In the genomic region with DNA sequence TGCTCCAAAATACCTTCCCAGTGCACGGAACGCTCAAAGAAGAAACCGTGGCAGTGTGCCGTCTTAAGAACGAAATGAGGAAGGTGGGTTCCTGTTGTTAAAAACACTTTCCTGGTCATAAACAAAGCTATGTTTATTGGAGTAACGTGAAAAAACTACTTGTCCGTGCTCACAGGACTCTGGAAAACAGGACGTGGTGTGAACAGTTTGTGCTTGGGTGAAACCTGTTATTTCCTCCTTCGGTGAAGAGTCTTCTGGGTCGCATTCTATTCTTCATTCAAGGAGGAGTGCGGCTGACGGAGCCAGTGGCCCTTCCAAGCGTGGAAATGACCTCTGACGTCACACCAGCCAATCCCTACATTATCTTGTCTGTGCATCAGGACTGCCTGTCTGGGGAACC, we compare ENCODE assay signal across 27 mouse cellular contexts.
DNase-seq lines count a peak whose midpoint lies in the region; ATAC-seq lines count a peak whose summit lies in the region.
"Had no signal": no experiment of that assay in that cellular context is flagged by ENCODE, and none has a peak within 500 bp of the region (broad histone marks: within the 10 kb centered on the region; RNA-seq: fewer than 3 reads in every experiment).

No protein-coding gene starts in this region.

- H3K4me2 ChIP-seq in limb, embryonic 13.5 days (replicated peaks), result peak overlapping the region; percentile 11; the same call in 1 of the 2 replicates
- H3K4me2 ChIP-seq: embryonic facial prominence, embryonic 13.5 days; forebrain, embryonic 12.5 days; forebrain, embryonic 15.5 days; heart, embryonic 11.5 days; hindbrain, embryonic 13.5 days; intestine, embryonic 15.5 days had no signal

- DNase-seq in heart, adult 18-20 months, result peak; percentile 2 to 25
- no peak for DNase-seq in heart, postnatal 10 days
- peak; percentile 7 for DNase-seq in lung, postnatal 10 days
- no peak for DNase-seq in lung, postnatal 14 days
- no peak for DNase-seq in limb, embryonic 10.5 days (ENCODE audit: low spot score)
- no peak for DNase-seq in layer of hippocampus, adult 11-12 months (ENCODE audit: low spot score)
- DNase-seq: adrenal gland, adult 8-10 months; adrenal gland, postnatal 36 days; cerebellum, adult 18-20 months; cerebellum, postnatal 10 days; cerebellum, postnatal 36 days; embryo, embryonic 11 days; gastrocnemius, postnatal 10 days; heart, adult 11 months; heart, postnatal 36 days had no signal

- H3K4me3 ChIP-seq in limb, embryonic 10.5 days, result no peak overlapping the region
- no peak overlapping the region for H3K4me3 ChIP-seq in limb, embryonic 13.5 days
- H3K4me3 ChIP-seq: embryonic facial prominence, embryonic 10.5 days; embryonic facial prominence, embryonic 13.5 days; erythroblast, embryonic 14.5 days; forebrain, embryonic 12.5 days; forebrain, embryonic 15.5 days; hindbrain, embryonic 10.5 days; hindbrain, embryonic 13.5 days; intestine, embryonic 15.5 days had no signal

- intact Hi-C loops in heart, postnatal 10 days (cut with DNase I), result loop anchor here (5.0 kb wide), 1 partner anchor 84 kb away; no protein-coding TSS in a partner anchor

- 88% methylated on average over 14 of the region's 14 CpGs for WGBS in limb, embryonic 10.5 days
- 55% methylated on average over 14 of the region's 14 CpGs for WGBS in limb, embryonic 13.5 days

- H3K9me3 ChIP-seq in limb, embryonic 10.5 days (replicated peaks), result no peaks in the 10 kb centered on the region
- no peaks in the 10 kb centered on the region for H3K9me3 ChIP-seq in limb, embryonic 13.5 days
- H3K9me3 ChIP-seq: embryonic facial prominence, embryonic 10.5 days; embryonic facial prominence, embryonic 13.5 days; forebrain, embryonic 12.5 days; forebrain, embryonic 15.5 days; hindbrain, embryonic 10.5 days; hindbrain, embryonic 13.5 days; intestine, embryonic 15.5 days had no signal

- H3K27me3 ChIP-seq in limb, embryonic 10.5 days (ENCODE audit: low read depth, poor library complexity, severe bottlenecking), result peaks cover 16% of the 10 kb centered on the region; the same call in 1 of the 2 replicates
- peaks cover 19% of the 10 kb centered on the region for H3K27me3 ChIP-seq in limb, embryonic 13.5 days
- H3K27me3 ChIP-seq: embryonic facial prominence, embryonic 13.5 days; forebrain, embryonic 15.5 days; intestine, embryonic 15.5 days had no signal

- no peak overlapping the region for H3K9ac ChIP-seq in limb, embryonic 13.5 days
- H3K9ac ChIP-seq: embryonic facial prominence, embryonic 13.5 days; forebrain, embryonic 12.5 days; forebrain, embryonic 15.5 days; hindbrain, embryonic 13.5 days; intestine, embryonic 15.5 days had no signal

- no peaks in the 10 kb centered on the region for H3K36me3 ChIP-seq in limb, embryonic 10.5 days
- no peaks in the 10 kb centered on the region for H3K36me3 ChIP-seq in limb, embryonic 13.5 days
- H3K36me3 ChIP-seq: embryonic facial prominence, embryonic 10.5 days; embryonic facial prominence, embryonic 13.5 days; forebrain, embryonic 12.5 days; forebrain, embryonic 15.5 days; hindbrain, embryonic 10.5 days; hindbrain, embryonic 13.5 days; intestine, embryonic 15.5 days had no signal

- peak overlapping the region; percentile 37; the same call in 1 of the 2 replicates for H3K27ac ChIP-seq in limb, embryonic 10.5 days
- H3K27ac ChIP-seq in limb, embryonic 13.5 days, result no peak overlapping the region
- H3K27ac ChIP-seq: embryonic facial prominence, embryonic 10.5 days; embryonic facial prominence, embryonic 13.5 days; forebrain, embryonic 12.5 days; forebrain, embryonic 15.5 days; hindbrain, embryonic 10.5 days; hindbrain, embryonic 13.5 days; intestine, embryonic 15.5 days had no signal

- H3K4me1 ChIP-seq in limb, embryonic 10.5 days, result peaks cover 44% of the 10 kb centered on the region
- H3K4me1 ChIP-seq in limb, embryonic 13.5 days, result peaks cover 33% of the 10 kb centered on the region

- ATAC-seq in limb, embryonic 13.5 days (ENCODE audit: low FRiP score, low read depth), result no peak
- ATAC-seq: CD4-positive, CD25-positive, alpha-beta regulatory T cell, adult 4 months; forebrain, embryonic 15.5 days; hindbrain, embryonic 16.5 days; intestine, embryonic 15.5 days had no signal

Comparison
In these comparisons a context has a peak if more than half of its experiments do, and no peak if none do; other contexts are left out.
1. DNase-seq: peak in heart, adult 18-20 months (2 of 2) and lung, postnatal 10 days (single experiment); none in heart, postnatal 10 days (0 of 2), lung, postnatal 14 days (single experiment), limb, embryonic 10.5 days (single experiment) and layer of hippocampus, adult 11-12 months (single experiment).